Mouse (Mus musculus): ENCODE results near the gene Cenpq.

Gene Cenpq

DNA sequence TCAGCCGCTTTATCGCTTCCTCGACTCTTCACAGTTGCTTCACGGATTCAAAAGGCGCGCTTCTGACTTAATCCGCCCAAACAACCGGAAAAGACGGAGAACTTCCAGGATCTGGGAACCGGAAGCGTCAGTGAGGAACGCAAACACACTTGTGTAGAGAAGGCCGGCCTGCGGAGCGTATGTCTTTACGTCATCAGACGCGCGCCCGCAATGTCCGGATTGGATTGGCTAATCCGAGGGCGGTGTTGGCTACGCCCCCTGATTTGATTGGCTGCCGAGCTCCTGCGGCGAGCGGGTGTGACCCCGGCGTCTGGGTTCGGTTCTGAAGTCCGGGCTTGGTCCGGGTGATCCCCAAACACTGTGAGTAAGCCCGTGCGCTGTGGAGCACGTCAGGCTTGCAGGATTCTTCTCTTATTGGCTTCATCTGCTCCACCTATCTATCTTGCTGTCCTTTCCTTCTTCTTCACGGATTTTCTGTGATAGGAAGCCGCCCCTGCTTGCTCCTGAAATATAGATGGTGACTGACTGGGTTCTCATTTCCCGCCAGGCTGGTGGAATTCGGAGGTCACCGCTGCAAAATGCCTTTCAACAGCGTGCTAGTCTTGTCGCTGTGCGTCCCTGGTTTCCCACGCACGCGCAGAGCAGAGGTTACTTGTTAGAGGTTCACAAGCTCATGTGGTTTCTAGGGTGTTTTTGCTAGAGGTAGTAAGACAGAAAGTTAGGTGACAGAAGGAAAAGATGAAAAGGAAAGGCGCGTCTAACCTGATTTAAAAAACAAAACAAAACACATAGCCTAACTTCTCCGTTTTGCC is at the start of gene Cenpq, which contains the start of gene Mut:
TSS of gene Cenpq (minus strand) at position 628 of the 812 bp plus-strand sequence.
TSS of gene Mut (plus strand) at position 266 of the 812 bp plus-strand sequence.
- DNase-seq (ENCODE audit: low spot score), result peak; percentile 99

DNA sequence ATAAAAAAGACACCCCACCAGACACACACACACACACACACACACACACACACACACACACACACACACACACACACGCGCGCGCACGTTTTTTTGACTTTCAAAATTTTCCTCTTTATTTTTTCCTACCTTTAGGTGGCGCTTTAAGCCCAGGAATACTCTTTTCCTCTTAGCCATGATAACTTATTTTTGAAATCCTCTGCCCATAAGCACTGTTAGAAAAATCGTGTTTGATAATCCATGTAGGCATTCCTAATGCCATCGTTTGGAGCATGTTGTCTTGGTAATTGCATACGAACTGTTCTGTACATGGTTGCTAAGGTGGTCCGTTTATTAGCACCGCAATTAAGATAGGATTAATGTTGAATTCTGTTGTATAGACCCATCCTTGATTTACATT is 43.1 kb upstream of the Cenpq start:
- peak; percentile 38 for DNase-seq (ENCODE audit: low spot score)

DNA sequence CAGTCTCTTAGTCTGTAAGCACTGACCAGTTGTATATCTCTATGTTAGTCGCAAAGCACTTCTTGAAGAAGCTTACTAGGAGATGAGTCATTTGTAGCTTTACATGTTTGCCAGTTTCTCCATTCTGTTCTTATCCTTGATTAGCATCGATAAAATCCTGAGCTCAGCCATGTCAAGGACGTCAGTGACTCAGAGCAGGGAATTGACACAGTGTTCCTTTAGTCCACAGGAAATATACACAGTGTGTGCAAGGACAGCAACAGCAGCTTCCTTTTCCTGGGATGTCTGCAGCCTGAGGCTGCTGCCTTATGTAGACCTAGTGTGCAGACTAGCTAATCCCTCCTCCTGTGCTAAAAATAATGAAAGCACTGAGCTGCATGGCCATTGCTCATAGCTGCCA is 13.7 kb upstream of the Cenpq start:
- no peak for DNase-seq (ENCODE audit: low spot score)

- peak; percentile 24 for DNase-seq (ENCODE audit: low spot score)
These were observed 862 bp downstream of the Cenpq start for GRCm38 (mm10) chr17:40933985-40934384.

GRCm38 (mm10) chr17:40915499-40915898 is 19.3 kb downstream of the Cenpq start:
- DNase-seq (ENCODE audit: low spot score), result no peak

DNA sequence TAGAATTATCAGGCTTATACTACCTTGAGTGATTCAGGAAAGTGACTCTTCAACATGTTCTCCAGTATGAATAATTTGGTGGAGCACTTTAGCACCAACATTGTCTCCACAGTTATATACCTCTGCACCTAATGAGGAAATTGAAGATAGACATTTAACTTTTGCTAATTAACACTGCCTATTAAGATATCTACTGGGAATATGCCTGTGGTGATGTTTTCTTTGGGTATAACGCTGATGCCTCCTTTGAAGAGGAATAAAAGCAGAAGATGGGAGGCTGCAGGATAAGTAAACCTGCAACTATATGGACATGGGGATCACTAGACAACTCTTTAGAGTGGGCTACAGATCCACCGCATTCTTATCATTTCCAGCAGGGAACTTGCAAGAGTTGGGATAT is 20.6 kb downstream of the Cenpq start, which contains the start of gene Glyatl3:
TSS of gene Glyatl3 (minus strand) at position 101 of the 400 bp plus-strand sequence.
- DNase-seq (ENCODE audit: low spot score), result no peak

DNA sequence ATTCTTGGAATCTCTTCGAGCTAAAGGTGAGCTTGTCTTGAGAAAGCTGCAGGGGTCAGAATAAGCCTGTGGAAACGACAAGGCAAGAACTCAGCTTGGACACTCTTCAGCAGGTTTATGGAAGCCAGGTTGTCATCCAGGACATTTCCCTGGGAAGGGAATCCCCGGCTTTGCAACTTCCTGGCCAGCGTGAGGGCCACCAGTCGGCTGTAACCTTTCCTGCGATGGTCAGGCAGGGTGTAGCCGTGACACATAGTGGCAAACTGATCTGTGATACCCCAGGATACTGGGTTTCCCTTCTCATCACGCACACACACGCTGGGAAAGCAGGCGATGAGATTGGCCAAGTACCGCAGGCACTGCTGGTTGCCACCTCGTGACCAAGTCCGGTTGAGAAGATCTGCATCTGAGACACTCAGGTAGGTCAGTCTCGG is 30.1 kb downstream of the Cenpq start:
- peak; percentile 13 for DNase-seq (ENCODE audit: low spot score)

GRCm38 (mm10) chr17:40904056-40904597 is 30.7 kb downstream of the Cenpq start:
- DNase-seq (ENCODE audit: low spot score), result peak; percentile 19

DNA sequence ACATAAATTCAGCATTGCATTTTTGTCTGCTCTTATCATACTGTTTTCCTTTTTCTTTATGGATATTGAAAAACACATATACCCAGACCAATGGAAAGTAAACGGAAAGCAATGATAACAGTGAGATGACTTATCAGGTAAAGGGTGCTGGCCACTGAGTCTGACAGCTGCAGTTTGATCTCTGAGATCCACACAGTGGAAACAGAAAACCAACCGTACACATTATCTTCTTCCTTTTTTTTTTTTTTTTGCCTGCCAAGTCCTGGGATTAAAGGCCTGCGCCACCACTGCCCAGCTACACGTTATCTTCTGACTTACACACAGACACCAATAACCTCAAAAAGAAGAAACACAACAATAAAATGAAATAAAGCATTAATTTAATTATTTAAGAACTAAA is 31.5 kb downstream of the Cenpq start:
- DNase-seq (ENCODE audit: low spot score), result no peak

DNA sequence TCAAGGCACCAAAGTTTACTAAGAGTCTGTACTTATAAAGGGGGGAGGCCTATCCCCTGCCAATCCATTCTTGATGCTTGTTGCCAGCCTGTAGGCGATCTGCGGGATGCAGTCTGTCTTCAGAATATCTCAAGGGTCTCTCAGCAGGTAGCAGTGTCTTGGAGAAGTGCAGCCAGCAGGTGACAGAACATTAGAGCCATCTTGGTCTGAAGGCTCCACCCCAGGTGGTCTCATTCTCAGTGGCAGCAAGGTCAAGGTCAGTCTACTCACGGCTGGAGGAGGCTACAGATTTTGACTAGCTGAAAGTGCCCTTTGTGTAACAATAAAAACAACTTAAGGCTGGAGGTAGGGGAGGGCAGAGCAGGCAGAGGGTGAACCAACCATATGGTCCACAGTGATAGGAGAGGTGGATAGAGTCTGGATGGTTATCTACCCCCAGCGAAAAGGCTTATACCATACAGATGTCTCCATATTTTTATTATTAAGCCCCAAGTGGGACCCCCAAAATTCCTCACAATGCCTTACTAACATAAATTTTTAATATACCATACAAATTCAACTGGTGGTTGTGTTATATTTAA is 35.0 kb downstream of the Cenpq start:
- no peak for DNase-seq (ENCODE audit: low spot score)

DNA sequence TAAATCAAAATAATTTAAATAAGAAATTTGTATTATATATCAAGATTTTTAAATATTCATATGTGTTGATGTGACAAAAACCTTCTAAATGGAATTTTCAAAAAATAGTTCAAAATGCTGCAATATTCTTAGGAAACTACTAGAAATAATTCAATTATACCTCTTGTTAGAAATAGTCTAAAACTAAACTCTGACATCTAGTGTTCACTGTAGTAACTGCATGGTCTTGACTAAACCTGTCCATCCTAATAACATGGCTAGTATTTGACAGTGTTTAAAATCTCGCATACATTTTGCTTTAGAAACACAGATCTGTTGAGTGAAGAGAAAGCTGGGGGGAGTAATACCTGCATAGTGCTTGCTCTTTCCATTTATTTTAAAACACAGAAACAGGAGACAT is 38.0 kb downstream of the Cenpq start:
- peak; percentile 66 for DNase-seq (ENCODE audit: low spot score)

DNA sequence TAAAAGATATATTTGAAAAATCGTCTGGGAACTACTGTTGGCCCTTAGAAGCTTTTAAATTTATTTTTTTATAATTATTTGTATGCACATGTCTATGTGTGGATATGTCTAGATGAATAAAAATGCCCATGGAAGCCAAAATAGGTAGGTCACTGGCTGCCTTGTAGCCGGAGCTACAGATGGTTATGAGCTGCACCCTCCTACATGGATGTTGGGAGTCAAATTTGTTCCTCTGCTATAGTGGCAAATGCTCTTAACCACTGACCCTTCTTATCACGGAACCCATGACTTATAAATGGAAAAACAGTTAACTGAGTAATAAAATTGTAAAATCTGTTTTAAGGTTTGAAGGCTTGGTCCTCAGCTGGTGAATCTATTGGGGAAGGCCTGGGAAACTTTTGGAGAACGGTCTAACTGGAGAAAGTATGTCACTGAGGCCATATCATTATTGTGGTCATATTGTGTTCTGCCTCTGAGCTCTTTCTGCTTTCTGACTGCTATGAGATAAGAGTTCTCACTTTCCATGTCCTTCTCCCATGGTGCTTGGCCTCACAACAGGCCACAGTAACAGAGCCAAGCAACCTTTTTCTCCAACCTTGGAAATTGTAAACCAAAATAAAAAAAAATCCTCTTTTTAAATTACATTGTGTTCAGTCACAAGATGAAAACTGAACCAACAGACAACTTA is 46.9 kb downstream of the Cenpq start:
- DNase-seq (ENCODE audit: low spot score), result no peak

DNA sequence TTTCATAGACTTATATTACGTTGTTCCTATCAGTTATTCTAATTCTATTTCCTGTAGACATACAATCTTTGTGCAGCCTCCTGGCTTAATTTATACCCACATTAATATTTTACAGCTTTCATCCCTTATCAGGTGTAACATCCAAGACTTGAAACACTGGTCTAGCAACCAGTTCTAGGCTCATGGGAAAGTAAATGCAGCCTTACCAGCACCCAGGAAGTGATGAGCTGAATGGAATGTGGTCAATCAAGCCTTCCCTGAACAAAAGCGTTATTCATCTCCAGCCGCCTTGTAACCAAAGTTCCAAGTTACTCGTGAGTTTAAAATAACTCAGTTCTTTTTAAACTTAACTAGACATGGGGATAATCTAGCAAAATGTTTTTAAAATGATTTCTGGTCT is 49.7 kb downstream of the Cenpq start:
- DNase-seq (ENCODE audit: low spot score), result no peak

DNA sequence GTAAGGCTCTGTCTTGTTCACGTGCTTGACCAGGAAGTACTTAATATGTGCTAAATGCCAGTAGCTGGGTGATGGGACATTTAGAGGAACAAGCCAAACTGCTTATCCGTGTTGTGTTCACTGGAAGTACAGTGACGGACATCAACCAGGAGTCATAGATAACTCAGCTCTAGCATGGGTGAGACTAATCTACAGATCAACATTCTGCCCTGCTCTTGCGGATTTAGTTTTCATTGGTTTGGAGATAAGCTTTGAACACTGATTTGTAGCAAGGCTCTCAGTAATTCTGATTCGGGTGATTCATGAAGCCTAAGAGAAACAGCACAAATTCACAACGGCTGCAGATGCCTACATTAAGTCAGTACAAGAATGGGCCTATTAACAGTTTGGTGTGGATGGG is 52.7 kb downstream of the Cenpq start:
- DNase-seq (ENCODE audit: low spot score), result no peak

- peak; percentile 75 for DNase-seq (ENCODE audit: low spot score)
These were observed 54.7 kb downstream of the Cenpq start, which contains the start of gene 9130008F23Rik for GRCm38 (mm10) chr17:40879924-40880691. Gene 9130008F23Rik (minus strand): TSS chr17:40880559.

DNA sequence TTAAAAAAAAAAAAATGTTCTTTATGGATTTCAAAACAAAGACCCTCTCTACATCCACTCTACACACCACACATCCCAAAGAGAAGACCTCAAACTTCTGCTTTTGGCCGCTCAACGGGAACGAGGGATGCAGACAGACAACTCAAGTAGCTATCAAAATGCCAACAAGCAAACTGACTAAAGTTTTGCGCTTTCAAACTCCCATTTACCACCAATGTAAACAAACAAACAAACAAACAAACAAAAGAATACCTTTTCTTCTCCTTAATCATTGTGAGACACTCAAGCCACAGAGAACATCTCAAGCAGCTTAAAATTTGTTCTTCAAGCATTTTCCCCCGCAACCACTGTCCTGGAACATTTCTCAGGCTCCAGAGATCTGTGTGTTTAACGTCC is 55.3 kb downstream of the Cenpq start:
- peak; percentile 12 for DNase-seq (ENCODE audit: low spot score)

GRCm38 (mm10) chr17:40877741-40878140 is 57.1 kb downstream of the Cenpq start:
- DNase-seq (ENCODE audit: low spot score), result no peak

GRCm38 (mm10) chr17:40875568-40875967 is 59.3 kb downstream of the Cenpq start:
- DNase-seq (ENCODE audit: low spot score), result no peak

GRCm38 (mm10) chr17:40874701-40875100 is 60.1 kb downstream of the Cenpq start:
- no peak for DNase-seq (ENCODE audit: low spot score)

DNA sequence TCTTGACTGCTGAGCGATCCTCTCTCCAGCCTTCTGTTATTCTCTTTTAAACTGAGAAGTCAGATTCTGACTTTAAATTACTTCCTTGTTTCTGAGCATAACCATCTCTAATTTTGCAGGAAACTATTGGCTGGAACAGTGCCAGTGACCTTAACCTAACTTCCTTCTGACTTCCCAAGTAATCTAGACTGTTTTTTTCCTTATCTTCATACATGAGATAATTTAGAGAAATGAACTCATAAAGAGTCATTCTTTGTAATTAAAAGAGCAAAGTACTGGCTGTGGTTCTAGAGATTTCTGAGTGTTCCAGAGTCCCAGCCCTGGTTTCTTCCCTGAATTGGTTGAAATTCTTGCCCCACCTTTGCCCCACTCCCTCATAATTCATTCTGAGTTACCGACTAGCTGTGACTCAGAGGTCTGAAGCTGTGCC is 61.2 kb downstream of the Cenpq start:
- no peak for DNase-seq (ENCODE audit: low spot score)

All from embryo, embryonic 10.5 days (tissue).